ENCODE assay signal across 8 mouse cellular contexts in genomic region chr13:117025226-117026067, GRCm38 (mm10). TPM values are rescaled to one million over a fixed set of nuclear protein-coding genes. Genes with fewer than 3 reads are reported as not detected.
DNase-seq lines count a peak whose midpoint lies in the region; ATAC-seq and TF ChIP-seq lines count a peak whose summit lies in the region.

Gene Parp8, minus strand, starts transcription at chr13:117025537.

- no peak for TF ChIP-seq CTCF in E14TG2a.4 (conservative IDR thresholded peaks at IDR 0.05; ENCODE audit: low read length)
- no peak for TF ChIP-seq CTCF in testis, adult 2 months (IDR thresholded peaks at IDR 0.05; ENCODE audit: control insufficient read depth, insufficient read depth, insufficient replicate concordance, low read depth, low read length)

- H3K36me3 ChIP-seq in E14TG2a.4 (ENCODE audit: insufficient read depth, low read length) = no peaks in the 10 kb centered on the region
- H3K36me3 ChIP-seq in forebrain, embryonic 13.5 days (ENCODE audit: poor library complexity, severe bottlenecking) = no peaks in the 10 kb centered on the region
- no peaks in the 10 kb centered on the region for H3K36me3 ChIP-seq in heart, embryonic 16.5 days (ENCODE audit: control insufficient read depth, insufficient read depth)
- H3K36me3 ChIP-seq in liver, embryonic 16.5 days (ENCODE audit: control insufficient read depth, insufficient read depth) = no peaks in the 10 kb centered on the region
- H3K36me3 ChIP-seq in neural tube, embryonic 12.5 days = no peaks in the 10 kb centered on the region
- no peaks in the 10 kb centered on the region for H3K36me3 ChIP-seq in testis, adult 2 months (ENCODE audit: control insufficient read depth, insufficient read depth, low read length)

- peaks cover 60% of the 10 kb centered on the region for H3K27me3 ChIP-seq in E14TG2a.4 (ENCODE audit: insufficient read depth, low read length)
- peaks cover 5% of the 10 kb centered on the region; the same call in 1 of the 2 replicates for H3K27me3 ChIP-seq in forebrain, embryonic 13.5 days
- H3K27me3 ChIP-seq in heart, embryonic 16.5 days (ENCODE audit: control insufficient read depth, insufficient read depth, low read length) = no peaks in the 10 kb centered on the region
- peaks cover 33% of the 10 kb centered on the region for H3K27me3 ChIP-seq in liver, embryonic 16.5 days (ENCODE audit: control insufficient read depth, insufficient read depth, low read depth, low read length)
- no peaks in the 10 kb centered on the region for H3K27me3 ChIP-seq in neural tube, embryonic 12.5 days (replicated peaks)
- no peaks in the 10 kb centered on the region for H3K27me3 ChIP-seq in testis, adult 2 months (ENCODE audit: control insufficient read depth, insufficient read depth, low read length)

- no peaks in the 10 kb centered on the region for H3K9me3 ChIP-seq in E14TG2a.4 (ENCODE audit: low read length)
- no peaks in the 10 kb centered on the region for H3K9me3 ChIP-seq in forebrain, embryonic 13.5 days (replicated peaks)
- H3K9me3 ChIP-seq in heart, embryonic 16.5 days (replicated peaks; ENCODE audit: control insufficient read depth, low read length) = no peaks in the 10 kb centered on the region
- no peaks in the 10 kb centered on the region for H3K9me3 ChIP-seq in liver, embryonic 16.5 days (replicated peaks; ENCODE audit: control insufficient read depth, low read length)
- H3K9me3 ChIP-seq in neural tube, embryonic 12.5 days = no peaks in the 10 kb centered on the region

- peak within 1 kb of the TSS; percentile 87 for H3K27ac ChIP-seq in forebrain, embryonic 13.5 days
- H3K27ac ChIP-seq in heart, embryonic 16.5 days (ENCODE audit: low read length) = peak within 1 kb of the TSS; percentile 82
- H3K27ac ChIP-seq in liver, embryonic 16.5 days (ENCODE audit: low read length) = peak within 1 kb of the TSS; percentile 14
- peak within 1 kb of the TSS; percentile 69 for H3K27ac ChIP-seq in neural tube, embryonic 12.5 days
- H3K27ac ChIP-seq in testis, adult 2 months (ENCODE audit: control insufficient read depth, insufficient read depth, low read depth, low read length) = no peak within 1 kb of the TSS

- peaks cover 11% of the 10 kb centered on the region for H3K4me1 ChIP-seq in E14TG2a.4 (replicated peaks; ENCODE audit: low read depth, low read length)
- H3K4me1 ChIP-seq in forebrain, embryonic 13.5 days = peaks cover 17% of the 10 kb centered on the region
- H3K4me1 ChIP-seq in heart, embryonic 16.5 days (ENCODE audit: control insufficient read depth, insufficient read depth, low read length) = peaks cover 19% of the 10 kb centered on the region
- no peaks in the 10 kb centered on the region; the same call in 1 of the 2 replicates for H3K4me1 ChIP-seq in liver, embryonic 16.5 days (ENCODE audit: control insufficient read depth, low read depth, low read length)
- 0 out of 2 replicates have a peak, but pooled peaks cover 5% of the 10 kb centered on the region for H3K4me1 ChIP-seq in neural tube, embryonic 12.5 days
- peaks cover 7% of the 10 kb centered on the region for H3K4me1 ChIP-seq in testis, adult 2 months (ENCODE audit: control insufficient read depth, insufficient read depth, low read length)

- TF ChIP-seq POLR2A in testis, adult 2 months (IDR thresholded peaks at IDR 0.05; ENCODE audit: control insufficient read depth, low read depth, low read length) = no peak

- H3K4me2 ChIP-seq in forebrain, embryonic 13.5 days = peak within 1 kb of the TSS; percentile 83
- peak within 1 kb of the TSS; percentile 85 for H3K4me2 ChIP-seq in heart, embryonic 16.5 days (ENCODE audit: low read depth, low read length)
- peak within 1 kb of the TSS; percentile 35 for H3K4me2 ChIP-seq in liver, embryonic 16.5 days (ENCODE audit: low read depth, low read length)
- peak within 1 kb of the TSS; percentile 73 for H3K4me2 ChIP-seq in neural tube, embryonic 12.5 days (replicated peaks)

- peak within 1 kb of the TSS; percentile 91 for H3K9ac ChIP-seq in forebrain, embryonic 13.5 days
- peak within 1 kb of the TSS; percentile 89 for H3K9ac ChIP-seq in heart, embryonic 16.5 days (ENCODE audit: low read length)
- peak within 1 kb of the TSS; percentile 54 for H3K9ac ChIP-seq in liver, embryonic 16.5 days (ENCODE audit: low read depth, low read length)
- peak within 1 kb of the TSS; percentile 88 for H3K9ac ChIP-seq in neural tube, embryonic 12.5 days

- WGBS in forebrain, embryonic 13.5 days = under 1% methylated on average over 54 of the region's 67 CpGs
- under 1% methylated on average over 40 of the region's 67 CpGs for WGBS in heart, embryonic 16.5 days
- under 1% methylated on average over 58 of the region's 67 CpGs for WGBS in liver, embryonic 16.5 days (ENCODE audit: insufficient replicate concordance)
- whole genome bisulfite sequencing in neural tube, embryonic 12.5 days = under 1% methylated on average over 45 of the region's 67 CpGs

- DNase-seq in cerebellum, adult 11 months = peak; percentile 29
- DNase-seq in kidney, postnatal 25 days = peak; percentile 52 to 66

- ATAC-seq in forebrain, embryonic 13.5 days = peak; percentile 72
- peak; percentile 63 for ATAC-seq in heart, embryonic 16.5 days (replicated peaks; ENCODE audit: extremely low read depth, insufficient read depth, low FRiP score)
- 0 out of 2 replicates have a peak, but pooled peaks have one; percentile 25 for ATAC-seq in liver, embryonic 16.5 days (ENCODE audit: low read depth)
- peak; percentile 63 for ATAC-seq in neural tube, embryonic 12.5 days (ENCODE audit: low FRiP score, low read depth)

- peak within 1 kb of the TSS; percentile 84 for H3K4me3 ChIP-seq in E14TG2a.4 (replicated peaks; ENCODE audit: low read length)
- H3K4me3 ChIP-seq in forebrain, embryonic 13.5 days = peak within 1 kb of the TSS; percentile 82
- H3K4me3 ChIP-seq in heart, embryonic 16.5 days (ENCODE audit: low read length) = peak within 1 kb of the TSS; percentile 81
- H3K4me3 ChIP-seq in liver, embryonic 16.5 days (ENCODE audit: low read depth, low read length) = peak within 1 kb of the TSS; percentile 59
- H3K4me3 ChIP-seq in neural tube, embryonic 12.5 days = peak within 1 kb of the TSS; percentile 77
- H3K4me3 ChIP-seq in testis, adult 2 months (ENCODE audit: control insufficient read depth, low read depth, low read length) = peak within 1 kb of the TSS; percentile 90

RNA-seq across cellular contexts. Expression of gene Parp8, which starts in this region (rescaled TPM):
- 10.8 and 14.4 TPM in 2 replicates for polyA plus RNA-seq in forebrain, embryonic 13.5 days (2015; fragmentation: Nextera tagmentation; extraction: Ambion mirVana)
- polyA plus RNA-seq in heart, embryonic 16.5 days (2015; fragmentation: Nextera tagmentation; extraction: Ambion mirVana) = 12.9 and 14.5 TPM in 2 replicates
- polyA plus RNA-seq in liver, embryonic 16.5 days (2015; fragmentation: Nextera tagmentation; extraction: Ambion mirVana) = 2.6 and 3.1 TPM in 2 replicates
- polyA plus RNA-seq in neural tube, embryonic 12.5 days (2016; fragmentation: Nextera tagmentation; extraction: Ambion mirVana) = 17.3 and 19.5 TPM in 2 replicates
- polyA plus RNA-seq in testis, adult 2 months (2012; rRNA removed) = 5.4 and 5.8 TPM in 2 replicates

Comparison
In these comparisons a context has a peak if more than half of its experiments do, and no peak if none do; other contexts are left out.
1. H3K4me2 ChIP-seq: peak in every context shown above with its lines; median percentile 85 in heart, embryonic 16.5 days; 83 in forebrain, embryonic 13.5 days; 73 in neural tube, embryonic 12.5 days; 35 in liver, embryonic 16.5 days.